Mouse (Mus musculus): ENCODE results near the gene Spock1. TPM values are rescaled to one million over a fixed set of nuclear protein-coding genes. Genes with fewer than 3 reads are reported as not detected.

The Spock1 gene
- polyA plus RNA-seq, 1 experiment, result 0.23 TPM

GRCm38 (mm10) chr13:57667621-57668020 is 240.5 kb downstream of the Spock1 start:
- 79% methylated on average over 3 of the region's 3 CpGs for WGBS
- Histone ChIP-seq H3K27me3 (ENCODE audit: control insufficient read depth, insufficient read depth, low read length) (no peaks in the 10 kb centered on the region), H3K36me3 (ENCODE audit: control insufficient read depth, insufficient read depth, low read length) (no peaks in the 10 kb centered on the region), H3K27ac (ENCODE audit: insufficient read depth, low read depth, low read length) (no peak overlapping the region), H3K4me3 (ENCODE audit: low read depth, low read length) (no peak overlapping the region), H3K4me1 (ENCODE audit: control insufficient read depth, insufficient read depth, insufficient read length, low read length) (no peaks in the 10 kb centered on the region)
- TF ChIP-seq CTCF (IDR thresholded peaks at IDR 0.05; ENCODE audit: extremely low read depth, insufficient read length, insufficient replicate concordance, low read depth, low read length) (no peak), POLR2A (IDR thresholded peaks at IDR 0.05; ENCODE audit: low read depth, low read length) (no peak)

GRCm38 (mm10) chr13:57666173-57666842 is 241.8 kb downstream of the Spock1 start:
- H3K27ac ChIP-seq (ENCODE audit: insufficient read depth, low read depth, low read length), result no peak overlapping the region
- TF ChIP-seq POLR2A (IDR thresholded peaks at IDR 0.05; ENCODE audit: low read depth, low read length) (no peak), CTCF (IDR thresholded peaks at IDR 0.05; ENCODE audit: extremely low read depth, insufficient read length, insufficient replicate concordance, low read depth, low read length) (no peak)
- no peaks in the 10 kb centered on the region for H3K36me3 ChIP-seq (ENCODE audit: control insufficient read depth, insufficient read depth, low read length)
- no peak overlapping the region for H3K4me3 ChIP-seq (ENCODE audit: low read depth, low read length)
- H3K27me3 ChIP-seq (ENCODE audit: control insufficient read depth, insufficient read depth, low read length), result no peaks in the 10 kb centered on the region
- WGBS, result 59% methylated on average over 9 of the region's 9 CpGs
- no peaks in the 10 kb centered on the region for H3K4me1 ChIP-seq (ENCODE audit: control insufficient read depth, insufficient read depth, insufficient read length, low read length)

GRCm38 (mm10) chr13:57662554-57662953 is 245.6 kb downstream of the Spock1 start:
- Histone ChIP-seq H3K27ac (ENCODE audit: insufficient read depth, low read depth, low read length) (no peak overlapping the region), H3K4me1 (ENCODE audit: control insufficient read depth, insufficient read depth, insufficient read length, low read length) (no peaks in the 10 kb centered on the region), H3K4me3 (ENCODE audit: low read depth, low read length) (no peak overlapping the region), H3K36me3 (ENCODE audit: control insufficient read depth, insufficient read depth, low read length) (no peaks in the 10 kb centered on the region), H3K27me3 (ENCODE audit: control insufficient read depth, insufficient read depth, low read length) (no peaks in the 10 kb centered on the region)
- TF ChIP-seq CTCF (IDR thresholded peaks at IDR 0.05; ENCODE audit: extremely low read depth, insufficient read length, insufficient replicate concordance, low read depth, low read length) (no peak), POLR2A (IDR thresholded peaks at IDR 0.05; ENCODE audit: low read depth, low read length) (no peak)
- WGBS, result 54% methylated on average over 4 of the region's 4 CpGs

GRCm38 (mm10) chr13:57660523-57660922 is 247.6 kb downstream of the Spock1 start:
- Histone ChIP-seq H3K27me3 (ENCODE audit: control insufficient read depth, insufficient read depth, low read length) (no peaks in the 10 kb centered on the region), H3K4me3 (ENCODE audit: low read depth, low read length) (no peak overlapping the region), H3K4me1 (ENCODE audit: control insufficient read depth, insufficient read depth, insufficient read length, low read length) (no peaks in the 10 kb centered on the region), H3K36me3 (ENCODE audit: control insufficient read depth, insufficient read depth, low read length) (no peaks in the 10 kb centered on the region), H3K27ac (ENCODE audit: insufficient read depth, low read depth, low read length) (no peak overlapping the region)
- WGBS, result 64% methylated on average over 2 of the region's 2 CpGs
- TF ChIP-seq CTCF (IDR thresholded peaks at IDR 0.05; ENCODE audit: extremely low read depth, insufficient read length, insufficient replicate concordance, low read depth, low read length) (no peak), POLR2A (IDR thresholded peaks at IDR 0.05; ENCODE audit: low read depth, low read length) (no peak)

GRCm38 (mm10) chr13:57659872-57660271 is 248.3 kb downstream of the Spock1 start:
- H3K4me3 ChIP-seq (ENCODE audit: low read depth, low read length), result no peak overlapping the region
- TF ChIP-seq CTCF (IDR thresholded peaks at IDR 0.05; ENCODE audit: extremely low read depth, insufficient read length, insufficient replicate concordance, low read depth, low read length) (no peak), POLR2A (IDR thresholded peaks at IDR 0.05; ENCODE audit: low read depth, low read length) (no peak)
- H3K4me1 ChIP-seq (ENCODE audit: control insufficient read depth, insufficient read depth, insufficient read length, low read length), result no peaks in the 10 kb centered on the region
- H3K36me3 ChIP-seq (ENCODE audit: control insufficient read depth, insufficient read depth, low read length), result no peaks in the 10 kb centered on the region
- H3K27ac ChIP-seq (ENCODE audit: insufficient read depth, low read depth, low read length), result no peak overlapping the region
- H3K27me3 ChIP-seq (ENCODE audit: control insufficient read depth, insufficient read depth, low read length), result no peaks in the 10 kb centered on the region
- 73% methylated on average over 3 of the region's 3 CpGs for WGBS

- no peaks in the 10 kb centered on the region for H3K27me3 ChIP-seq (ENCODE audit: control insufficient read depth, insufficient read depth, low read length)
- no peaks in the 10 kb centered on the region for H3K4me1 ChIP-seq (ENCODE audit: control insufficient read depth, insufficient read depth, insufficient read length, low read length)
- H3K4me3 ChIP-seq (ENCODE audit: low read depth, low read length), result no peak overlapping the region
- WGBS, result 73% methylated on average over 8 of the region's 8 CpGs
- H3K27ac ChIP-seq (ENCODE audit: insufficient read depth, low read depth, low read length), result no peak overlapping the region
- TF ChIP-seq POLR2A (IDR thresholded peaks at IDR 0.05; ENCODE audit: low read depth, low read length), result no peak
- TF ChIP-seq CTCF (IDR thresholded peaks at IDR 0.05; ENCODE audit: extremely low read depth, insufficient read length, insufficient replicate concordance, low read depth, low read length), result no peak
- H3K36me3 ChIP-seq (ENCODE audit: control insufficient read depth, insufficient read depth, low read length), result no peaks in the 10 kb centered on the region
These were observed 251.5 kb downstream of the Spock1 start for GRCm38 (mm10) chr13:57656606-57657005.

- no peak overlapping the region for H3K4me3 ChIP-seq (ENCODE audit: low read depth, low read length)
- H3K27ac ChIP-seq (ENCODE audit: insufficient read depth, low read depth, low read length), result no peak overlapping the region
- no peaks in the 10 kb centered on the region for H3K27me3 ChIP-seq (ENCODE audit: control insufficient read depth, insufficient read depth, low read length)
- 85% methylated on average over 7 of the region's 7 CpGs for WGBS
- H3K36me3 ChIP-seq (ENCODE audit: control insufficient read depth, insufficient read depth, low read length), result no peaks in the 10 kb centered on the region
- no peaks in the 10 kb centered on the region for H3K4me1 ChIP-seq (ENCODE audit: control insufficient read depth, insufficient read depth, insufficient read length, low read length)
- TF ChIP-seq POLR2A (IDR thresholded peaks at IDR 0.05; ENCODE audit: low read depth, low read length), result no peak
- TF ChIP-seq CTCF (IDR thresholded peaks at IDR 0.05; ENCODE audit: extremely low read depth, insufficient read length, insufficient replicate concordance, low read depth, low read length), result no peak
These were observed 253.8 kb downstream of the Spock1 start for GRCm38 (mm10) chr13:57654362-57654761.

Data from small intestine, adult 2 months (tissue).